9 mouse cellular contexts compared by ENCODE assay signal in genomic region chr19:30247359-30247758, GRCm38 (mm10). TPM values are rescaled to one million over a fixed set of nuclear protein-coding genes. Genes with fewer than 3 reads are reported as not detected.
DNase-seq lines count a peak whose midpoint lies in the region; ATAC-seq and TF ChIP-seq lines count a peak whose summit lies in the region.
"Had no signal": no experiment of that assay in that cellular context is flagged by ENCODE, and none has a peak within 500 bp of the region (broad histone marks: within the 10 kb centered on the region; RNA-seq: fewer than 3 reads in every experiment).

No protein-coding gene starts in this region.

- TF ChIP-seq POLR2A in MEL (IDR thresholded peaks at IDR 0.05; ENCODE audit: control insufficient read depth in 1 of 2, insufficient read depth in 1 of 2, low read depth in 1 of 2, low read length in 2 of 2, poor library complexity in 1 of 2), result no peak

- no peaks in the 10 kb centered on the region for H3K9me3 ChIP-seq in heart, embryonic 10.5 days
- no peaks in the 10 kb centered on the region for H3K9me3 ChIP-seq in MEL (replicated peaks; ENCODE audit: insufficient read depth, low read length)
- no peaks in the 10 kb centered on the region for H3K9me3 ChIP-seq in hindbrain, postnatal 0 days (ENCODE audit: low read length)
- no peaks in the 10 kb centered on the region for H3K9me3 ChIP-seq in heart, embryonic 11.5 days (replicated peaks; ENCODE audit: control insufficient read depth, low read length)
- H3K9me3 ChIP-seq: megakaryocyte, embryonic 14.5 days had no signal

- 24% methylated on average over 11 of the region's 11 CpGs for WGBS in heart, embryonic 10.5 days
- WGBS in hindbrain, postnatal 0 days, result 18% methylated on average over 11 of the region's 11 CpGs
- WGBS in heart, embryonic 11.5 days (ENCODE audit: insufficient replicate concordance), result 22% methylated on average over 11 of the region's 11 CpGs

- H3K36me3 ChIP-seq in heart, embryonic 10.5 days, result no peaks in the 10 kb centered on the region
- H3K36me3 ChIP-seq in MEL (ENCODE audit: control insufficient read depth in 1 of 2, insufficient read depth in 2 of 2, low read length in 2 of 2), result peaks cover 0 to 2% of the 10 kb centered on the region in 2 experiments; a peak in 1 of 4 replicates
- H3K36me3 ChIP-seq in hindbrain, postnatal 0 days (ENCODE audit: insufficient read depth, low read length), result no peaks in the 10 kb centered on the region
- no peaks in the 10 kb centered on the region for H3K36me3 ChIP-seq in heart, embryonic 11.5 days (ENCODE audit: control insufficient read depth, insufficient read depth, low read length)

- H3K27me3 ChIP-seq in heart, embryonic 10.5 days (ENCODE audit: insufficient read depth, poor library complexity, severe bottlenecking), result peaks cover 10% of the 10 kb centered on the region
- no peaks in the 10 kb centered on the region for H3K27me3 ChIP-seq in MEL (ENCODE audit: control insufficient read depth in 1 of 2, insufficient read depth in 2 of 2, low read length in 2 of 2)
- H3K27me3 ChIP-seq in hindbrain, postnatal 0 days (ENCODE audit: insufficient read depth, low read length), result no peaks in the 10 kb centered on the region
- H3K27me3 ChIP-seq in heart, embryonic 11.5 days (ENCODE audit: control insufficient read depth, insufficient read depth, low read length), result no peaks in the 10 kb centered on the region

- TF ChIP-seq CTCF in MEL (IDR thresholded peaks at IDR 0.05 in 2 of 3, conservative IDR thresholded peaks at IDR 0.05 in 1 of 3; ENCODE audit: control insufficient read depth in 1 of 3, insufficient read depth in 1 of 3, low read depth in 2 of 3, low read length in 3 of 3, poor library complexity in 1 of 3, severe bottlenecking in 1 of 3), result peak; percentile 72 to 84 (median 79)
- TF ChIP-seq CTCF in hindbrain, postnatal 0 days (IDR thresholded peaks at IDR 0.05; ENCODE audit: low read depth), result peak; percentile 68

- intact Hi-C loops in heart, postnatal 14 days (cut with DNase I), result no loop called here

- peak; percentile 16 for TF ChIP-seq RAD21 in MEL (IDR thresholded peaks at IDR 0.05; ENCODE audit: low read depth, low read length)

- H3K9ac ChIP-seq in MEL (ENCODE audit: control insufficient read depth, low read depth, low read length, poor library complexity, severe bottlenecking), result no peak overlapping the region
- H3K9ac ChIP-seq in hindbrain, postnatal 0 days (replicated peaks; ENCODE audit: low read length), result no peak overlapping the region
- no peak overlapping the region for H3K9ac ChIP-seq in heart, embryonic 11.5 days (ENCODE audit: low read depth, low read length)

- no peaks in the 10 kb centered on the region for H3K79me2 ChIP-seq in MEL (ENCODE audit: control insufficient read depth, insufficient read depth, low read length, poor library complexity)

- no peak for ATAC-seq in hindbrain, postnatal 0 days
- ATAC-seq in megakaryocyte-erythroid progenitor cell, adult 5-6 weeks (replicated peaks; ENCODE audit: low FRiP score, low TSS enrichment, poor library complexity, severe bottlenecking), result peak; percentile 59
- no peak for ATAC-seq in heart, embryonic 11.5 days (replicated peaks; ENCODE audit: insufficient number of reproducible peaks, low FRiP score, low TSS enrichment)

- peak; percentile 5 to 17 for DNase-seq in heart, postnatal 14 days
- DNase-seq in heart, embryonic 10.5 days (ENCODE audit: low spot score), result no peak
- DNase-seq in 3T3-L1 (ENCODE audit: low read depth, low spot score) (peak; percentile 63), MEL (ENCODE audit: low read depth, low spot score) (peak; percentile 79)
- peak; percentile 43 for DNase-seq in hindbrain, postnatal 0 days (ENCODE audit: low spot score)
- no peak for DNase-seq in frontal cortex, postnatal 36 days (ENCODE audit: low spot score in 2 of 2)

- H3K4me3 ChIP-seq in heart, embryonic 10.5 days, result no peak overlapping the region
- H3K4me3 ChIP-seq in MEL (ENCODE audit: control insufficient read depth in 1 of 2, insufficient read depth in 1 of 2, low read depth in 2 of 2, low read length in 2 of 2), result no peak overlapping the region
- no peak overlapping the region for H3K4me3 ChIP-seq in hindbrain, postnatal 0 days (ENCODE audit: low read length)
- H3K4me3 ChIP-seq in heart, embryonic 11.5 days (ENCODE audit: low read depth, low read length), result no peak overlapping the region
- H3K4me3 ChIP-seq: megakaryocyte, embryonic 14.5 days had no signal

- TF ChIP-seq EP300 in MEL (IDR thresholded peaks at IDR 0.05; ENCODE audit: low read depth in 1 of 2, low read length in 2 of 2), result no peak

- H3K4me2 ChIP-seq in hindbrain, postnatal 0 days (ENCODE audit: low read depth, low read length), result no peak overlapping the region
- no peak overlapping the region for H3K4me2 ChIP-seq in heart, embryonic 11.5 days

- no peaks in the 10 kb centered on the region for H3K4me1 ChIP-seq in heart, embryonic 10.5 days
- no peaks in the 10 kb centered on the region for H3K4me1 ChIP-seq in MEL (ENCODE audit: control insufficient read depth in 1 of 2, insufficient read depth in 2 of 2, low read length in 2 of 2)
- H3K4me1 ChIP-seq in hindbrain, postnatal 0 days (ENCODE audit: insufficient read depth, low read length), result no peaks in the 10 kb centered on the region
- H3K4me1 ChIP-seq in heart, embryonic 11.5 days (ENCODE audit: control insufficient read depth, insufficient read depth, low read length), result no peaks in the 10 kb centered on the region

- H3K27ac ChIP-seq in heart, embryonic 10.5 days, result no peak overlapping the region
- no peak overlapping the region for H3K27ac ChIP-seq in MEL (ENCODE audit: control insufficient read depth, low read depth, low read length)
- H3K27ac ChIP-seq in hindbrain, postnatal 0 days, result no peak overlapping the region
- H3K27ac ChIP-seq in heart, embryonic 11.5 days (ENCODE audit: low read depth, low read length), result no peak overlapping the region

TF ChIP-seq in MEL, 35 proteins besides CTCF, POLR2A, EP300 and RAD21:
- TF ChIP-seq MAX (IDR thresholded peaks at IDR 0.05; ENCODE audit: low read length) (peak; percentile 79), MYC (IDR thresholded peaks at IDR 0.05; ENCODE audit: low read depth, low read length) (peak; percentile 63; the same call in 1 of the 2 replicates), TBP (IDR thresholded peaks at IDR 0.05; ENCODE audit: low read depth, low read length) (no peak), USF2 (IDR thresholded peaks at IDR 0.05; ENCODE audit: borderline replicate concordance in 1 of 2, insufficient read depth in 1 of 2, low read depth in 1 of 2, low read length in 2 of 2) (no peak), CHD2 (IDR thresholded peaks at IDR 0.05; ENCODE audit: low read length) (no peak), MAZ (IDR thresholded peaks at IDR 0.05; ENCODE audit: low read depth, low read length) (no peak), NRF1 (IDR thresholded peaks at IDR 0.05; ENCODE audit: insufficient read depth, low read depth, low read length, poor library complexity, severe bottlenecking) (no peak), ELF1 (IDR thresholded peaks at IDR 0.05; ENCODE audit: low read depth, low read length) (no peak), SMC3 (IDR thresholded peaks at IDR 0.05; ENCODE audit: low read depth, low read length) (peak; percentile 62), CHD1 (IDR thresholded peaks at IDR 0.05; ENCODE audit: low read depth, low read length) (no peak), GATA1 (IDR thresholded peaks at IDR 0.05; ENCODE audit: low read depth, low read length) (no peak), TCF12 (IDR thresholded peaks at IDR 0.05; ENCODE audit: low read depth, low read length) (no peak), E2F4 (IDR thresholded peaks at IDR 0.05; ENCODE audit: borderline replicate concordance, low read depth, low read length) (no peak), MEF2A (IDR thresholded peaks at IDR 0.05; ENCODE audit: extremely low read depth, insufficient replicate concordance, low read depth, low read length, poor library complexity, severe bottlenecking) (no peak), USF1 (IDR thresholded peaks at IDR 0.05; ENCODE audit: low read depth, low read length) (no peak; the same call in 1 of the 2 replicates), SIN3A (IDR thresholded peaks at IDR 0.05; ENCODE audit: low read length) (no peak), MXI1 (IDR thresholded peaks at IDR 0.05; ENCODE audit: low read depth, low read length) (peak; percentile 86), ZNF384 (IDR thresholded peaks at IDR 0.05; ENCODE audit: low read depth, low read length) (no peak), UBTF (IDR thresholded peaks at IDR 0.05; ENCODE audit: borderline replicate concordance, insufficient read depth, low read depth, low read length) (no peak), MAFK (IDR thresholded peaks at IDR 0.05; ENCODE audit: borderline replicate concordance, low read depth, low read length) (no peak), NELFE (IDR thresholded peaks at IDR 0.05; ENCODE audit: low read depth, low read length) (no peak), ZC3H11A (IDR thresholded peaks at IDR 0.05; ENCODE audit: low read depth, low read length) (no peak), ZKSCAN1 (IDR thresholded peaks at IDR 0.05; ENCODE audit: low read depth, low read length) (no peak), TAL1 (IDR thresholded peaks at IDR 0.05; ENCODE audit: low read length) (no peak), POLR2AphosphoS5 (IDR thresholded peaks at IDR 0.05; ENCODE audit: borderline replicate concordance, low read depth, low read length) (no peak)

RNA-seq across cellular contexts. Expression of gene Mbl2, which starts 14.6 kb away (rescaled TPM):
- not detected for total RNA-seq in heart, postnatal 14 days (2021)
- 0.13 and 0.14 TPM in 2 replicates for polyA plus RNA-seq in heart, embryonic 10.5 days (2016; fragmentation: Nextera tagmentation; extraction: Ambion mirVana)
- total RNA-seq in MEL (2012; rRNA removed), result not detected in 2 replicates
- not detected for polyA plus RNA-seq in MEL (2012; ENCODE audit: insufficient read depth in 1 of 2, insufficient read length in 2 of 2, low read depth in 1 of 2, low replicate concordance in 2 of 2, missing spikeins in 1 of 2)
- total RNA-seq in hindbrain, postnatal 0 days (2014; rRNA removed), result not detected in 2 replicates
- 0.18 and 0.21 TPM in 2 replicates for polyA plus RNA-seq in hindbrain, postnatal 0 days (2015; fragmentation: Nextera tagmentation; extraction: Ambion mirVana)
- total RNA-seq in megakaryocyte-erythroid progenitor cell, adult 5-6 weeks (2014; fragmentation: Nextera tagmentation), result not detected in 2 replicates
- total RNA-seq in megakaryocyte-erythroid progenitor cell, adult 5-6 weeks (2017), result not detected in 2 replicates
- polyA plus RNA-seq in heart, embryonic 11.5 days (2014; fragmentation: Nextera tagmentation; extraction: Ambion mirVana), result not detected in 2 replicates

Comparison
In these comparisons a context has a peak if more than half of its experiments do, and no peak if none do; other contexts are left out.
1. DNase-seq: peak in heart, postnatal 14 days (2 of 2), 3T3-L1 (single experiment), MEL (single experiment) and hindbrain, postnatal 0 days (single experiment); none in heart, embryonic 10.5 days (single experiment) and frontal cortex, postnatal 36 days (0 of 2).